Mouse (Mus musculus): ENCODE measurements at regions not wholly inside any gene's neighbourhood (a gene's known extent, or its start where the extent isn't known, plus 50 kb on each side); places are given as distances from the start of the nearest gene placed in this dataset.
A peak's percentile ranks its signal among the peaks of the same experiment; 100 is the strongest.

DNA sequence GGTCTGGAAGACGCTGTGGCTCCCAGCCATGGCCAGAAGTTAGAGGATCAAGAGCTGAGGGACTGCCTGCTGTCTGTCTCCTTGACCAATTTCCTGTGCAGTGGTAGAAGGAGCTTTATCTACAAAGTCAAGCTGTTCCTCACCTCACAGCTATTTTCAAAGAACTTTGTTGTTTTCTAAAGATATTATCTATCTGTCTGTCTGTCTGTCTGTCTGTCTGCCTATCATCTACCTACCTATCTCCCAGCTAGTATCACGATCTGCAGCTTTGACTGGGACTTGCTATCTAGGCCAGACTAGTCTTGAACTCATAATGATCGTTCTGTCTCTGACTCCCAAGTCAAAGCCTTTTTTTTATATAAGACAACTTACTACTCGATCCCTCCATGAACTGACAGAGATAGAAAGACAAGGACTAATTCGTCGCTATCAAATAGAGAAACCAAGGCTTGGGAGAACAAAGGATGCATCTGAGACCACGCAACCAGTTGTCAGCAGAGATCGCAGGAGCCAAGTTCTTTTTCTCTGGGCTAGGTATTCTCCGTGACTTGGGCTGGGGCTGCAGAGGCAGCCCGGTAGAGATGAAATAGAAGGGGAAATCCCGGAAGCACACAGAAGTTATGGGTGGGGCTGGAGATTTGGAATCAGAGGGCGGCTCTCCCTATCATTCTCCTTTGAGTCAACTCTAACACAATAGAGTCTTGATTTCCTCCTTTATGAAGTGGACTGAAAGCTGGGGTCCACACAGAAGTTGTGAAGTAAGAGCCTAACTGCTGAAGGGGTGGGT, 59.2 kb upstream of the Haao start:
- no peak for ATAC-seq (ENCODE audit: poor library complexity, severe bottlenecking)

DNA sequence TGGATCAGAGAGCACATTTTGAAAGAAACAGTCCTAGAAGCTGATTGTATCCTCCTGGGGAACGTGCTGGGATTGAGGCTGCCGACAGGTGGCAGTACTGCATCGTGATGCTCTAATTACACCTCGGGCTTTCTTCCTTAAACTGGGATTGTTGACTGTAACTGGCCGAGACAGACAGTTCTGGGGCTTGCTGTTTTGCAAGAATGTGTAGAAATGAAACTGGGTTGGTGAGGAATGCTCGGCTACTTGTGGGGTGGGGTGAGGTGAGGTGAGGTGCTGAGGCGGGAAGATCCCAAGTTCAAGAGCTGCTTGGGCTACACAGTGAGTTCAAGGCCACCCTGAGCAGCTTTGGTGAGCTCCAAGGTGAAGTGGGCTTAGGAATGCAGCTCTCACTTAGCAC, 55.7 kb upstream of the Haao start:
- ATAC-seq (ENCODE audit: poor library complexity, severe bottlenecking) = peak; percentile 95

GRCm38 (mm10) chr17:83902523-83902922, 54.8 kb upstream of the Haao start:
- ATAC-seq (ENCODE audit: poor library complexity, severe bottlenecking) = no peak

GRCm38 (mm10) chr17:83902091-83902490, 54.3 kb upstream of the Haao start:
- no peak for ATAC-seq (ENCODE audit: poor library complexity, severe bottlenecking)

DNA sequence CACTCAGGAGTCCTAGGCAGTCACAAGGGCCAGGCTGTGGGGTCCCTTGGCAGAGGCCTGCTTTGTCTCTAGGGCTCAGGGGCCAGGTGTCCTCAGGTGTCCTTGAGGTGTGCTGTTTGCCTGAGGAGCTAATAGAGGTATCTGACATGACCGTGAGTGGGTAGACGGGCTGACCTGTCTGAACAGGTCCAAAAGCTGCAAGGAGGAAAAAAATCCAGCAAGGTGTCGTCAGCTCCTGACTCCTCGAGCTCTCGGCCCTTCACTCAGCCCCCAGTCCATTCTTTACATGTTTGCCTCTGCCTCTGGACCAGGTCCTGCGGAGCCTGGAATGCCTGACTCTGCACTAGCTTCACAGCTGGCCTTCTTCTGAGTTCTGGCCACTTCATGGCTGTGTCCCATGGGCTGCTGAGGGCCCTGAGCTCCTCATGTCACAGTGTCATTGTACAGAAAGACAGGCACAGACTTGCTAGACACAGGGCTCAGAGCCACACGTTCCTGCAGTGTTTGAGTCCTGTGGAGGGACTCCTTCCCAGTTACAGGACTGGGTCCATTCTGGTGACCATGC, 51.9 kb upstream of the Haao start:
- no peak for ATAC-seq (ENCODE audit: poor library complexity, severe bottlenecking)

GRCm38 (mm10) chr17:83898531-83898930, 50.8 kb upstream of the Haao start:
- ATAC-seq (ENCODE audit: poor library complexity, severe bottlenecking) = no peak
